Mouse (Mus musculus) monocyte, adult 59 days (primary cell): ENCODE results near the gene Vmn2r87. TPM values are rescaled to one million over a fixed set of nuclear protein-coding genes. Genes with fewer than 3 reads are reported as not detected.

Source experiments
- total RNA-seq, 2 experiments: library from RNA; stranded (reverse); gene quantifications; one replicate each; pipeline ENCODE4 v1.2.4; 2023

Vmn2r87 gene
- not detected for total RNA-seq

DNA sequence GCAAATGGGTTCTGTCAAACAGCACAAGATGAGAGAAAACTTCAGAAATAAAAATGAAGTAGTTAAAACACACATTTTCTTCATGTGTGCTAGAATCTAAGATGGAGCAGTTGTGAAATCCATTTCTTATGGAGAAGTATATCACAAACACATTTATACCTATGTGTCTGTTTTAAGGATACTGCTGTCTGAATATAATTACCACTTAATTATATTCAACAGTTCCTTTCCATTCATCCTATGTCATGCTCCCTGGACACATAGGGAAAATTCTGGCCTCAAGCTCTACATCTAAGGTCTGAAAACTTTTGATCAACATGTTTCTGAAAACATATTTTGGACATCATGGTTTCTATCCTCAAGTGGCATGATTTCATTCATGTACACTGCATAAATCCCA lies at the start of gene Vmn2r87:
Vmn2r87 (minus strand) TSS at position 101 of the 400 bp plus-strand sequence.

DNA sequence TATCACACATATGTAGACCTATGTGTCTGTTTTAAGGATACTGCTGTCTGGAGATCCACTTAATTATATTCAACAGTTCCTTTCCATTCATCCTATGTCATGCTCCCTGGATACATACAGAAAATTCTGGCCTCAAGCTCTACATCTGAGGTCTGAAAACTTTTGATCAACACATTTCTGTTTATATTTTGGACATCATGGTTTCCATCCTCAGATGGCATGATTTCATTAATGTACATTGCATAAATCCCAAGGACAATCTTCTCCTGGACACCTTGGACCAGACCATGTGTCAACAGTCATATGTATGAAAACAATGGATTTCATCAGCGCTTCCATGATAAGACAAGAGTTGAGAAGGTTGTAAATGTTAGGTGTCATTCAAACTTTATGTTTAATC lies 41.2 kb downstream of the Vmn2r87 start, which contains the start of gene Vmn2r86:
Vmn2r86 (minus strand) TSS at position 101 of the 400 bp plus-strand sequence.

DNA sequence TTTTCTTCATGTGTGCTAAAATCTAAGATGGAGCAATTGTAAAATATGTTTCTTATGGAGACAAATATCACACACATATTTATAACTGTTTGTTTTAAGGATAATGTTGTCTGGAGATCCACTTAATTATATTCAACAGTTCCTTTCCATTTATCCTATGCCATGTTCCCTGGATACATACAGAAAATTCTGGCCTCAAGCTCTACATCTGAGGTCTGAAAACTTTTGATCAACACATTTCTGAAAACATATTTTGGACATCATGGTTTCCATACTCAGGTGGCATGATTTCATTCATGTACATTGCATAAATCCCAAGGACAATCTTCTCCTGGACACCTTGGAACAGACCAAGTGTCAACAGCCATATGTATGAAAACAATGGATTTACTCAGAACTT lies 67.6 kb downstream of the Vmn2r87 start, which contains the start of gene Vmn2r85:
Vmn2r85 (minus strand) TSS at position 101 of the 400 bp plus-strand sequence.

Other genes starting within 250 kb of the Vmn2r87 start
- gene Neurod4, start 217.2 kb downstream of the Vmn2r87 start, total RNA-seq, result not detected
- gene Tespa1, start 174.5 kb downstream of the Vmn2r87 start, total RNA-seq, result 1 to 10 TPM; 1.0 to 1.7 TPM
- not detected for gene Vmn2r84, start 103.1 kb downstream of the Vmn2r87 start, total RNA-seq
- gene Vmn2r85, start 67.7 kb downstream of the Vmn2r87 start, total RNA-seq, result not detected
- not detected for gene Vmn2r86, start 41.3 kb downstream of the Vmn2r87 start, total RNA-seq